Mouse (Mus musculus) cortical plate, adult 2 months (tissue): Measurements from ENCODE around the gene Phka1.

Experiments used
- CTCF ChIP-seq: fragments of 200-500 bp; IDR thresholded peaks from 2 replicates; pipeline ENCODE4 v1.5.1; 2011; ENCODE audit warnings: mild to moderate bottlenecking, control low read depth, low read length; ENCODE audit not compliant: insufficient read depth; ENCODE audit errors: extremely low read depth
- POLR2A ChIP-seq: fragments of 200-500 bp; IDR thresholded peaks from 2 replicates; pipeline ENCODE4 v1.6.1; 2011; ENCODE audit warnings: mild to moderate bottlenecking, low read length, control low read depth; ENCODE audit not compliant: insufficient read depth; ENCODE audit errors: extremely low read depth

GRCm38 (mm10) chrX:102509205-102509604 lies 134.8 kb downstream of the Phka1 start:
- TF ChIP-seq CTCF (no peak), POLR2A (no peak)
